Mouse (Mus musculus): ENCODE measurements at regions not wholly inside any gene's neighbourhood (a gene's known extent, or its start where the extent isn't known, plus 50 kb on each side); places are given as distances from the start of the nearest gene placed in this dataset.

DNA sequence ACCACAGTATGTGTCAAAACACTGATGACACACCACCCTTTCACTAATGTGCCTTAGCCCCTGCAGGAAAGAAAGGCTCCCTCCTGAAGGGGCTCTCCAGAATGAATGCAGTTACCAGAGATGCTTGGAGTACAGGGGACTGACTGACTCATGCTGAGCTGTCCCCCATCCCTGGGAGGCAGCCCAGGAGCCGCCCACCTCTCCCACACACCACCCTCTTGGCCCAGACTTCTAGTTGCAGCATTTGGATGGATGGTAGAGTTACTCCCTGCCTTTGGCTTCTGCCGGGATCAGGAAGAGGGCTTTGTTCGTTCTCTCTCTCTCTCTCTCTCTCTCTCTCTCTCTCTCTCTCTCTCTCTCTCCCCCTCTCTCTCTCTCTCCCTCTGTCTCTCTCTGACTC, 53.4 kb upstream of the Jun start:
- DNase-seq: peak; percentile 51 to 52
- H3K27ac ChIP-seq: no peak overlapping the region
- peaks cover 7% of the 10 kb centered on the region for H3K4me1 ChIP-seq (ENCODE audit: control insufficient read depth, insufficient read depth, low read length)
- intact Hi-C loops (cut with DNase I): no loop called here
- no peak for TF ChIP-seq POLR2A (IDR thresholded peaks at IDR 0.05; ENCODE audit: insufficient read depth, low read depth, low read length)
- no peak for TF ChIP-seq EP300 (IDR thresholded peaks at IDR 0.05; ENCODE audit: insufficient read depth, low read depth, low read length)
- TF ChIP-seq CTCF (IDR thresholded peaks at IDR 0.05): no peak
- H3K27me3 ChIP-seq (ENCODE audit: control insufficient read depth, insufficient read depth, low read length): no peaks in the 10 kb centered on the region
- no peaks in the 10 kb centered on the region; the same call in 1 of the 2 replicates for H3K36me3 ChIP-seq (ENCODE audit: control insufficient read depth, insufficient read depth, low read length)
- no peaks in the 10 kb centered on the region for H3K79me2 ChIP-seq (replicated peaks; ENCODE audit: control insufficient read depth, insufficient read depth, low read length)
- no peak overlapping the region for H3K9ac ChIP-seq (ENCODE audit: low read depth, low read length)
- 40% methylated on average over 3 of the region's 3 CpGs for WGBS
- no peak overlapping the region for H3K4me3 ChIP-seq

DNA sequence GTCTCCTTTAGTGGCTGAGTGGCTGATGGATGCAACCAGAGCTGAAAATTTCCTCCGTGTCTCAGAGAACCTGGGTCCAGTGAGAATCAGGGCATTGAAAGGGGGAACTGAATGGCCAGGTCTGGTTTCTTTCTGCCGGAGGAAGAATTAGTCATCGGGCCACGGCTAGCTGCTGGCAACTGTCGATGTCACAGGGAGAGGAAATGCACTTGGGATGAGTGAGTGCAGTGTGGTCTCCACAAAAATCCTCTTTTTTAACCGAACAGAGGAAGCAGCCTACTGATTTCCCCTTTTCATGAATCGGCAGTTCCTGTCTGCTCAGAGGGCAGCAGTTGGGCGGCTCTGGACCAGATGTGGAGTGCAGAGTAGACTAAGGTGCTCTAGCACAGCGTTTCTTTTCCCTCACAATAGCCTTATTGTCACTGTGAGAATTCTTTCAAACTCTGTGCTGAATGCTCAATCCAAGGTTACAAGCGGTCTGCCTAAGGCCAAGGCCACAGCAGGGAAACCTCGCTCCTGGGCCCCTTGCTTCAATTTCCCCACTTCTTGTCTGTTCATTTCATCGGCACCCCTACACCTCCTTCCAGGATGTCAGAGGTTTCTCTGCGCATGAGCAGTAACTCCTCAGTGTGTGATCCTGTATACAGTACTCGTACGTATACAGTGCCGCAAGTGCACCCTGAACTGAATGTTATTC, 54.1 kb upstream of the Jun start:
- intact Hi-C loops (cut with DNase I): no loop called here
- DNase-seq: peak in 1 of 2 experiments; percentile 63
- WGBS: 29% methylated on average over 16 of the region's 16 CpGs
- H3K4me1 ChIP-seq (ENCODE audit: control insufficient read depth, insufficient read depth, low read length): peaks cover 7% of the 10 kb centered on the region
- peak overlapping the region; percentile 60 for H3K27ac ChIP-seq
- H3K4me3 ChIP-seq: no peak overlapping the region
- no peak for TF ChIP-seq EP300 (IDR thresholded peaks at IDR 0.05; ENCODE audit: insufficient read depth, low read depth, low read length)
- TF ChIP-seq POLR2A (IDR thresholded peaks at IDR 0.05; ENCODE audit: insufficient read depth, low read depth, low read length): no peak
- TF ChIP-seq CTCF (IDR thresholded peaks at IDR 0.05): no peak
- H3K36me3 ChIP-seq (ENCODE audit: control insufficient read depth, insufficient read depth, low read length): no peaks in the 10 kb centered on the region; the same call in 1 of the 2 replicates
- no peaks in the 10 kb centered on the region for H3K27me3 ChIP-seq (ENCODE audit: control insufficient read depth, insufficient read depth, low read length)
- H3K79me2 ChIP-seq (replicated peaks; ENCODE audit: control insufficient read depth, insufficient read depth, low read length): no peaks in the 10 kb centered on the region
- H3K9ac ChIP-seq (ENCODE audit: low read depth, low read length): peak overlapping the region; percentile 9; the same call in 1 of the 2 replicates

DNA sequence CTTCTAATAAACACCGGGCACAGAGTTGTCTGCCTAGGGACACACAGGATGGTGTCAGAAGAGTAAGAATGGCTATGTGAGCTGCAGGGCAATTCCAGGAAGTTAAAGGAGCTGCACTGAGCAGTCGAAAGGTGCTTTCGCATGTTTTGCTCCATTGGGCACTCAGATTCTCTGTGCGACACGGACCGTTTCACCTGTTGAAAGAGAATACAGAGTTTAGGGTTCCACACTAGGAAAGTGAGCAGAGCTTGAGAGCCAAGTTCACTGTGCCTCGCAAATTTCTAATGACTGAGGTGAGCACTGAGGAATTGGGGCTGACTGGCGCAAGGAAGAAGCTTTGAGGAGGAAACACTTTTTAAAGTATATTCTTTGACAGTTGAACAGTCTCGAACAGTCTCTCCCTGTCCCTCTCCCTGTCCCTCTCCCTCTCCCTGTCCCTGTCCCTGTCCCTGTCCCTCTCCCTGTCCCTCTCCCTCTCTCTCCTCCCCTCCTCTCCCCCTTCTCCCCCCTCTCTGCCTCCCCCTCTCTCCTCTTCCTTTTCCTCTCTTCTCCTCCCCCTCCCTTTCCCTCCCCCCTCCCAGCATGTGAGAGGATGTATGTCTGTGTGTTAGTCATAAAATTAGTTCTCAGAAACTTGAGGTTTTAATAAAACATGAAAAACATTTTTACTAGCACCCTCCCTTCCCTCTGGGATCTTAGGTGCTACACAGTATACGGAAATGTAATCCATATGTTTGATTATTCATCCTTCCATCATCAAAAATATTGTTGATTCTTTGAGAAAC, 55.1 kb upstream of the Jun start:
- intact Hi-C loops (cut with DNase I): no loop called here
- no peak for TF ChIP-seq POLR2A (IDR thresholded peaks at IDR 0.05; ENCODE audit: insufficient read depth, low read depth, low read length)
- H3K79me2 ChIP-seq (replicated peaks; ENCODE audit: control insufficient read depth, insufficient read depth, low read length): no peaks in the 10 kb centered on the region
- H3K27ac ChIP-seq: no peak overlapping the region
- H3K9ac ChIP-seq (ENCODE audit: low read depth, low read length): no peak overlapping the region
- H3K36me3 ChIP-seq (ENCODE audit: control insufficient read depth, insufficient read depth, low read length): no peaks in the 10 kb centered on the region; the same call in 1 of the 2 replicates
- H3K4me1 ChIP-seq (ENCODE audit: control insufficient read depth, insufficient read depth, low read length): peaks cover 7% of the 10 kb centered on the region
- DNase-seq: no peak
- 74% methylated on average over 10 of the region's 10 CpGs for WGBS
- no peaks in the 10 kb centered on the region for H3K27me3 ChIP-seq (ENCODE audit: control insufficient read depth, insufficient read depth, low read length)
- H3K4me3 ChIP-seq: no peak overlapping the region

DNA sequence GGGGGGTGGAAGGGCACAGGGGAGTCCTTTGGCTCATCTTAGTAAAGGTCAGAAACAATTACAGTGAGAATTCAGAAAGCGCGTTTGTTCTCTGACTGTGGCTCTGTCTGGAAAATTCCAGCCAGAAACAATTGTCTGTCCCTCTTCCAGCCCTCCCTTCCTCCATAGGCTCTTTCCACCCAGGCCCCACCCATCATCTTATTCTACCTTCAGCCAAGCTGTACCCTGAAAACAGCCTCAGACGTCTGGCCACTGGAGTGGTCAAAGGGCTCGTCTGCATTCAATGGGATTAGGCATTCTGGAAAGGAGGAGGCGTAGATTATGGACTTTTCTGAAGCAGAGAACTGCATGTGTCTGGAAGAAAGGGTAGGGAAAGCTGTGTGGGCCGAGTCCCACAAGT, 56.8 kb upstream of the Jun start:
- 56% methylated on average over 6 of the region's 6 CpGs for WGBS

DNA sequence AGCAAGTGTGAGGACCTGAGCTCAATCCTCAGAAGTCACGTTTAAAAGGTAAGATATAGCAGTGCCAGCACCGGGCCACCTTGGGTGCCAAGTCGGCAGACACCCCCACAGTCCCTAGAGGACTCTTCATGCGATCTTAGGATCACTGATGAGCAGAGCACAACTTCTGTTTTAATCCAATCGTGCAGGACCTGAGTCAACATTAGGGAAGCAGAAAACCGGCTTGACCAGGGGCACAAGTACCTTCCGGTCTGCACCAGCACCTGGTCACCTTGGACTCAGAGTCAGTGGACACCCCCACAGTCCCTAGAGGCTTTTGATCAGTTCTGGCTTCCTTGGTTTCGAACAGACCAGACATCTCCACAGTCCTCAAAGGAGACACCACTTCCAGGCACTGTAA, 58.8 kb upstream of the Jun start:
- WGBS: 92% methylated on average over 8 of the region's 8 CpGs
- intact Hi-C loops (cut with DNase I): no loop called here
- no peak overlapping the region for H3K9ac ChIP-seq (ENCODE audit: low read depth, low read length)

More for the DNA sequence above, 56.8 kb upstream of the Jun start:
- Histone ChIP-seq H3K9ac (ENCODE audit: low read depth, low read length) (no peak overlapping the region), H3K36me3 (ENCODE audit: control insufficient read depth, insufficient read depth, low read length) (no peaks in the 10 kb centered on the region; the same call in 1 of the 2 replicates), H3K27me3 (ENCODE audit: control insufficient read depth, insufficient read depth, low read length) (no peaks in the 10 kb centered on the region), H3K79me2 (replicated peaks; ENCODE audit: control insufficient read depth, insufficient read depth, low read length) (no peaks in the 10 kb centered on the region), H3K27ac (peak overlapping the region; percentile 30; the same call in 1 of the 2 replicates), H3K4me1 (ENCODE audit: control insufficient read depth, insufficient read depth, low read length) (peaks cover 7% of the 10 kb centered on the region), H3K4me3 (no peak overlapping the region)
- intact Hi-C loops (cut with DNase I): no loop called here
- no peak for TF ChIP-seq CTCF (IDR thresholded peaks at IDR 0.05)
- no peak for TF ChIP-seq EP300 (IDR thresholded peaks at IDR 0.05; ENCODE audit: insufficient read depth, low read depth, low read length)
- no peak for TF ChIP-seq POLR2A (IDR thresholded peaks at IDR 0.05; ENCODE audit: insufficient read depth, low read depth, low read length)
- no peak for DNase-seq

More for the DNA sequence above, 58.8 kb upstream of the Jun start:
- Histone ChIP-seq H3K36me3 (ENCODE audit: control insufficient read depth, insufficient read depth, low read length) (no peaks in the 10 kb centered on the region; the same call in 1 of the 2 replicates), H3K27me3 (ENCODE audit: control insufficient read depth, insufficient read depth, low read length) (no peaks in the 10 kb centered on the region), H3K4me3 (no peak overlapping the region), H3K79me2 (replicated peaks; ENCODE audit: control insufficient read depth, insufficient read depth, low read length) (no peaks in the 10 kb centered on the region), H3K27ac (no peak overlapping the region), H3K4me1 (ENCODE audit: control insufficient read depth, insufficient read depth, low read length) (peaks cover 4% of the 10 kb centered on the region)
- no peak for TF ChIP-seq POLR2A (IDR thresholded peaks at IDR 0.05; ENCODE audit: insufficient read depth, low read depth, low read length)
- no peak for TF ChIP-seq CTCF (IDR thresholded peaks at IDR 0.05)
- no peak for TF ChIP-seq EP300 (IDR thresholded peaks at IDR 0.05; ENCODE audit: insufficient read depth, low read depth, low read length)
- DNase-seq: no peak
